Mouse (Mus musculus) limb, embryonic 12.5 days (tissue): ENCODE results near the gene Rab3gap2. TPM values are rescaled to one million over a fixed set of nuclear protein-coding genes. Genes with fewer than 3 reads are reported as not detected.
A peak's percentile ranks its signal among the peaks of the same experiment; 100 is the strongest.
"Not testable (repeated sequence)": the region's sequence is repeated elsewhere in the genome, so short reads cannot be mapped to it uniquely, and the experiment has no call there.

Source experiments
- ATAC-seq: fragments of 200-750 bp; cut with Nextera tagmentation; 2 replicates; pipeline ENCODE4 v1.8.0; 2017; ENCODE audit warnings: low read depth, moderate TSS enrichment; ENCODE audit not compliant: insufficient number of reproducible peaks, insufficient read depth, low FRiP score, low TSS enrichment
- H3K27ac ChIP-seq: fragments of 300-500 bp; sonication (generic); 2 replicates; pipeline ENCODE4 v1.5.1; 2016; ENCODE audit warnings: mild to moderate bottlenecking, moderate library complexity
- H3K27me3 ChIP-seq: fragments of 300-500 bp; sonication (generic); 2 replicates; pipeline ENCODE4 v1.6.1; 2016; ENCODE audit warnings: mild to moderate bottlenecking, moderate library complexity
- H3K36me3 ChIP-seq: fragments of 300-500 bp; sonication (generic); 2 replicates; pipeline ENCODE4 v1.6.1; 2016; ENCODE audit warnings: mild to moderate bottlenecking, moderate library complexity
- H3K4me1 ChIP-seq: fragments of 300-500 bp; sonication (generic); replicated peaks from 2 replicates; pipeline ENCODE4 v1.6.1; 2016
- H3K4me2 ChIP-seq: fragments of 300-500 bp; sonication (generic); 2 replicates; pipeline ENCODE4 v1.6.1; 2016; ENCODE audit warnings: mild to moderate bottlenecking, moderate library complexity
- H3K4me3 ChIP-seq: fragments of 300-500 bp; sonication (generic); replicated peaks from 2 replicates; pipeline ENCODE4 v1.5.1; 2016; ENCODE audit warnings: mild to moderate bottlenecking
- H3K9ac ChIP-seq: fragments of 300-500 bp; sonication (generic); replicated peaks from 2 replicates; pipeline ENCODE4 v1.6.1; 2016; ENCODE audit warnings: mild to moderate bottlenecking, moderate library complexity
- H3K9me3 ChIP-seq: fragments of 300-500 bp; sonication (generic); 2 replicates; pipeline ENCODE4 v1.6.1; 2016; ENCODE audit warnings: mild to moderate bottlenecking, moderate library complexity
- WGBS: fragments of 180-500 bp; shearing (Covaris S2); methylation state at CpG from one replicate; pipeline ENCODE4 v1.1.7; 2016; 5-methylcytosine and 5-hydroxymethylcytosine counted together
- polyA plus RNA-seq: library from polyadenylated mRNA; unstranded; fragments of >200 nt; fragmentation: Nextera tagmentation; extraction: Ambion mirVana; gene quantifications from 2 replicates; pipeline ENCODE4 v1.2.1, GENCODE M21; 2016

Rab3gap2 gene
- polyA plus RNA-seq, 1 experiment from 2014 or later: 24.6 TPM

DNA sequence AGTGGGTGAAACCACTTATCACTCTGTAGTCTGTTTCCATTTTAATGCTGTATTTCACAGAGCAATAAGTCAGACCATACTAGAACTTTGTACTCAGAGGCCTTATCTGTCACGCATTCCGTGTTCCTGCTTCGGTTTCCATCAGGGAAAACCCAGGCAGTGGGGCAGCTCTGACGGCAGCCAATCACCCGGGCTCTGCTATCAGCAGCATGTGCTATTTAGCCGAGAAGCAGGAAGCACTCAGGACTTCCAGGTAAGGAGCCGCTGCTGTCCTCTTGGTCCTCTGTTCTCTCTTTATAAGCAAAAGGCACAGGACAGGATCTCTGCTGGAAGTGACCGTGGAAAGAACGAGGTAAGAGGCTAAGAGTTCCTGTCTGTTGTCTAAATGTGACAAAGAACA is 108.0 kb downstream of the Rab3gap2 start:
- Histone ChIP-seq H3K9me3 (no peaks in the 10 kb centered on the region), H3K27ac (no peak overlapping the region), H3K36me3 (peaks cover 70% of the 10 kb centered on the region), H3K4me1 (no peaks in the 10 kb centered on the region), H3K4me2 (no peak overlapping the region), H3K9ac (no peak overlapping the region), H3K27me3 (no peaks in the 10 kb centered on the region), H3K4me3 (no peak overlapping the region)
- ATAC-seq: no peak
- WGBS: 90% methylated on average over 9 of the region's 9 CpGs

- no peak overlapping the region for H3K9ac ChIP-seq
- no peak overlapping the region for H3K4me3 ChIP-seq
- no peak overlapping the region for H3K4me2 ChIP-seq
- H3K36me3 ChIP-seq: peaks cover 77% of the 10 kb centered on the region
- H3K27me3 ChIP-seq: no peaks in the 10 kb centered on the region
- 90% methylated on average over 4 of the region's 4 CpGs for WGBS
- no peak for ATAC-seq
- no peaks in the 10 kb centered on the region for H3K9me3 ChIP-seq
- H3K4me1 ChIP-seq: no peaks in the 10 kb centered on the region
- H3K27ac ChIP-seq: no peak overlapping the region
These were observed 110.6 kb downstream of the Rab3gap2 start for GRCm38 (mm10) chr1:185314546-185314945.

DNA sequence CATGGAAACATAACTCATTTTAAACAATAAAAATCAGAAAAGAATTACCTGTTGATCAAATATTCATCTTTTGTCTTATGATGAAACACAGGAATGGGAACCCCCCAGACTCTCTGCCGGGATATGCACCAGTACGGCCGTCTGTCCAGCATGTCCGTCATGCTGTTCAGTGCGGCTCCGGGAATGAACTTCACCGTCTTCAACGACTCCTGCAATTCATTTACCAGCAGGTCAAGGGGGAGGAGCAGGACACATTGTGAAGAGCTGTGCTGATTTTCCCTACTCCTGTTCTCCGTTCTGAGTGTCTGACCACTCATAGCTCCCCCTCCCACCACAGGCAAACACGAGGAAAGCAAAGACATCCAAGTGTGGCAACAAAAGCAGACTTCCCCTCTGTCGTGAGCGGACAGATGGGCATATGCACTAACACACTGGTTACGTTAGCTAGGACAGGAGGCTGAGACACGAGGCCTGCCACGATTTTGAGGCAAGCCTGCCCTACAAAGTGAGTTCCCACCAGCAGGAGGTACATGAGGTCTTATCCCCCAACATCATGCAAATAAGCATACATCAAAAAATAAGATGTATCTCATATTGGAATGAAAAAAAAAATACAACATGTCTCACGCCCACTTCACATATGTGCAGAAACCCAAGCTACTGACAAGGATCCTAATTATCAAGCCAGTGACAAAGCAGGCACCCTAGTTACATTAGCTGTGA is 112.1 kb downstream of the Rab3gap2 start:
- Histone ChIP-seq H3K4me3 (no peak overlapping the region), H3K9ac (no peak overlapping the region), H3K27ac (no peak overlapping the region), H3K27me3 (no peaks in the 10 kb centered on the region), H3K4me2 (no peak overlapping the region), H3K9me3 (no peaks in the 10 kb centered on the region), H3K4me1 (no peaks in the 10 kb centered on the region), H3K36me3 (peaks cover 87% of the 10 kb centered on the region)
- no peak for ATAC-seq
- 90% methylated on average over 16 of the region's 16 CpGs for WGBS

- Histone ChIP-seq H3K4me1 (peaks cover 11% of the 10 kb centered on the region), H3K36me3 (peaks cover 44% of the 10 kb centered on the region), H3K4me3 (peak overlapping the region; percentile 97), H3K4me2 (peak overlapping the region; percentile 69)
- not testable (repeated sequence) for H3K9me3 ChIP-seq, H3K27ac ChIP-seq, ATAC-seq, H3K27me3 ChIP-seq, H3K9ac ChIP-seq
- 64% methylated on average over 3 of the region's 3 CpGs for WGBS
These were observed 123.9 kb downstream of the Rab3gap2 start for GRCm38 (mm10) chr1:185327754-185328345.

DNA sequence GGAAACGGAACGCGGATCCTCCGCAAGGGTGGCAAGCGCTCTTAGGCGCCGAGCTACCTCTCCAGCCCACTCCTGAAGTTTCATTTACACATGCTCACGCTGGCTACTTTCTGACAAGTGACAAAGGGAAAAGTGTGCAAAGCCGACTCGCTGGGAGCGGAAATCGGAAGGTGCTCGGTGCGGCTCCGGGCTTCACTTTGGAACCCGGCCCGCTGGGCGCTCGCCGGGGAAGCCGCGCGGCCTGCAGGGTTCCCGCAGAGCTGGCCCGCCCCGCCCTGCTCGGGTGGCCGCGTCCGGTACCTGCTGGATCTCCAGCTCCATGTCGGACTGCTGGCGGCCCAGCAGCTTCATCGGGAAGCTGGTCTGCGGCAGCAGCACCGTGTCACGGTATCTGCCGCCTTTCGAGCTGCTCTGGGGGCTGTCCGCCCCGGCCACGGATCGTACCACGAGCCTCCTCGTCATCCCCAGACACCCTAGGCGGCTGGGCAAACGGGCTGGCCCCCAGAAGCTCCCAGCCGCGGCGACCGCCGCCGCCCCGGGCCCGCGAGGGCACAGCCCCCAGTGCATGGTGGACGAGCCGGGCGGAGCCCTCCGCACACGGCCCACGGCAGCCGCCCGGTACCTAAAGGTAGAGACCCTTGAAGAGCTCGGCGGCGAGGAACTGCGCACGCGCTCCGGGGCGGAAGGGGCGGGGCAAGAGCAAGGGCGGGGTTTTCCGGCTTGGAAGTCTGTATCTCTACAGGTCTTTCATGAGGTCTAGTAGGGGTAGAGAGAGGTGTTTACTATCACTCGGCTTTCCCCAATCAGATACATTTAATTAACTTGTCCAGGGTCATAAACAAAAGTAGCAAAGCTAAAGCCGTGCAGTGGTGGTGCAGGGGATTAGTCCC is 125.0 kb downstream of the Rab3gap2 start, which contains the start of gene Iars2:
TSS of gene Iars2 (minus strand) at position 676 of the 890 bp plus-strand sequence.
- Histone ChIP-seq H3K9me3 (no peaks in the 10 kb centered on the region), H3K4me3 (peak within 1 kb of the TSS; percentile 97), H3K36me3 (peaks cover 32% of the 10 kb centered on the region), H3K27me3 (no peaks in the 10 kb centered on the region), H3K4me1 (peaks cover 16% of the 10 kb centered on the region), H3K27ac (peak within 1 kb of the TSS; percentile 97), H3K9ac (peak within 1 kb of the TSS; percentile 93), H3K4me2 (peak within 1 kb of the TSS; percentile 69)
- WGBS: under 1% methylated on average over 76 of the region's 76 CpGs
- ATAC-seq: peak; percentile 87

GRCm38 (mm10) chr1:185329851-185330250 is 125.9 kb downstream of the Rab3gap2 start:
- Histone ChIP-seq H3K27me3 (no peaks in the 10 kb centered on the region), H3K27ac (no peak overlapping the region), H3K9ac (no peak overlapping the region), H3K36me3 (peaks cover 24% of the 10 kb centered on the region), H3K4me2 (peak overlapping the region; percentile 69; the same call in 1 of the 2 replicates), H3K9me3 (no peaks in the 10 kb centered on the region), H3K4me3 (0 out of 2 replicates have a peak overlapping the region, but pooled peaks have one; percentile 97), H3K4me1 (peaks cover 16% of the 10 kb centered on the region)
- 92% methylated on average over 8 of the region's 8 CpGs for WGBS
- ATAC-seq: no peak

- H3K4me2 ChIP-seq: peak overlapping the region; percentile 60
- ATAC-seq: no peak
- no peak overlapping the region for H3K9ac ChIP-seq
- no peak overlapping the region for H3K27ac ChIP-seq
- H3K4me3 ChIP-seq: peak overlapping the region; percentile 61; the same call in 1 of the 2 replicates
- H3K9me3 ChIP-seq: no peaks in the 10 kb centered on the region
- H3K36me3 ChIP-seq: peaks cover 10% of the 10 kb centered on the region
- 60% methylated on average over 5 of the region's 5 CpGs for WGBS
- no peaks in the 10 kb centered on the region for H3K27me3 ChIP-seq
- H3K4me1 ChIP-seq: peaks cover 16% of the 10 kb centered on the region
These were observed 127.4 kb downstream of the Rab3gap2 start for GRCm38 (mm10) chr1:185331364-185331763.

DNA sequence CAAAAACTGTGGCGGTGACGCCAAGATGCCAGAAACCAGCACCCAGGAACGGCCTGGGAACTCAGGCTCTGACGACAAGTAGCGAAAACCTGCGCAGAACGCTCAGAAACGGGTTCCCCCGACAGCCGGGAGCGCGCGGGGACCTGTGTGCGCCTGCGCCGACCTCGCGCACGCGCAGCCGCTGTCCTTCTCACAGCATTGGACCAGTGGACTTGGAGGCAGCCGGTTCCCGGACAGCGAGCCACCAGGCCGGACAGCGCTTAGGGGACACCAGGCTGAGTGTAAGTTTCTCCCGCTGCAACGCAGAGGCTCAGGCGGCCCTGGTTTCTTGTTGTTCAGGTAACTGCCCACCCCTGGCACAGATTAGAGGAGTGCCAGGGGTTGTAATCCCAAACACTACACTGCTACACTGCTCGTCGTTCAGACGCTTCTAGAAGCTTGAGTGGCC is 128.1 kb downstream of the Rab3gap2 start, which contains the start of gene Bpnt1:
TSS of gene Bpnt1 (plus strand) at position 167 of the 448 bp plus-strand sequence.
- Histone ChIP-seq H3K4me2 (peak within 1 kb of the TSS; percentile 60), H3K4me1 (peaks cover 16% of the 10 kb centered on the region), H3K27me3 (no peaks in the 10 kb centered on the region), H3K36me3 (peaks cover 3% of the 10 kb centered on the region), H3K9ac (peak within 1 kb of the TSS; percentile 69), H3K9me3 (no peaks in the 10 kb centered on the region), H3K27ac (peak within 1 kb of the TSS; percentile 84), H3K4me3 (peak within 1 kb of the TSS; percentile 61)
- WGBS: under 1% methylated on average over 32 of the region's 32 CpGs
- ATAC-seq: peak; percentile 73

DNA sequence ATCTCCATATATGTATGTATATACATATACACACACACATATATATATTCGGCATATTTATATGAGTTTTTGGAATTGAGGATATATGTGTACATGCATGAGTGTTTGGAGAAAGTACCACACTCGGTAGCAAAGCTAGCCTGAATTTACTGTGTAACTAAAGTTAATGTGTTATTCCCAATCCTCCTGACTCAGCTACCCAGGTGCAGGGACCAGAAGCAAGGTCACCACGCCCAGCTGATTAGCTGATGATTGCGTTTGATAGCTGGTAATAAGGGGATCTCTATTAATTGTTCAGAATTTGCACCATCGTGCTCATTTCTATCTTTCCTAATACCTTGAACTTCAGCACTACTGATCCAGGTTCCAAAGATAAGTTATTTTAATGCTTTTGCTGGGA is 129.7 kb downstream of the Rab3gap2 start:
- Histone ChIP-seq H3K4me2 (no peak overlapping the region), H3K27ac (no peak overlapping the region), H3K4me3 (no peak overlapping the region), H3K4me1 (peaks cover 13% of the 10 kb centered on the region), H3K9me3 (no peaks in the 10 kb centered on the region), H3K36me3 (peaks cover 3% of the 10 kb centered on the region; the same call in 1 of the 2 replicates), H3K9ac (no peak overlapping the region), H3K27me3 (no peaks in the 10 kb centered on the region)
- no peak for ATAC-seq
- 91% methylated on average over 5 of the region's 5 CpGs for WGBS

GRCm38 (mm10) chr1:185334136-185334535 is 130.2 kb downstream of the Rab3gap2 start:
- Histone ChIP-seq H3K9me3 (no peaks in the 10 kb centered on the region), H3K27me3 (no peaks in the 10 kb centered on the region), H3K36me3 (peaks cover 7% of the 10 kb centered on the region; the same call in 1 of the 2 replicates), H3K27ac (no peak overlapping the region), H3K4me3 (no peak overlapping the region), H3K9ac (no peak overlapping the region), H3K4me1 (peaks cover 13% of the 10 kb centered on the region), H3K4me2 (no peak overlapping the region)
- no peak for ATAC-seq
- WGBS: 89% methylated on average over 4 of the region's 4 CpGs
